Mouse (Mus musculus) CH12.LX (cell line): ENCODE data around the gene 4930524B15Rik. TPM values are rescaled to one million over a fixed set of nuclear protein-coding genes. Genes with fewer than 3 reads are reported as not detected.

Source experiments
- DNase-seq: peaks from one replicate; pipeline ENCODE4 v3.0.0-alpha.2; 2013; ENCODE audit errors: extremely low read depth
- H3K27ac ChIP-seq: 2 replicates; pipeline ENCODE4 v1.5.1; 2012; ENCODE audit warnings: low read depth, mild to moderate bottlenecking, control low read depth, moderate library complexity; ENCODE audit not compliant: insufficient read depth
- H3K27me3 ChIP-seq: replicated peaks from 2 replicates; pipeline ENCODE3; 2012; ENCODE audit warnings: inconsistent platforms
- H3K36me3 ChIP-seq, 2 experiments: replicated peaks in 1 of 2; 2 replicates each; pipeline versions ENCODE3 to v1.6.1; 2012; ENCODE audit warnings: inconsistent platforms in 1 of 2, low read length in 1 of 2, mild to moderate bottlenecking in 1 of 2, mixed read lengths in 1 of 2, moderate library complexity in 1 of 2; ENCODE audit not compliant: control insufficient read depth in 1 of 2, insufficient read depth in 1 of 2
- H3K4me1 ChIP-seq, 2 experiments: 2 replicates each; pipeline ENCODE4 v1.6.1; 2012; ENCODE audit warnings: inconsistent platforms in 1 of 2, moderate library complexity in 1 of 2; ENCODE audit not compliant: insufficient read depth in 2 of 2, control insufficient read depth in 1 of 2
- H3K4me2 ChIP-seq: 2 replicates; pipeline ENCODE4 v1.6.1; 2012; ENCODE audit warnings: low read depth, mild to moderate bottlenecking, control low read depth; ENCODE audit not compliant: poor library complexity, insufficient read depth, severe bottlenecking
- H3K4me3 ChIP-seq, 3 experiments: fragments of 150-350 bp in 1 of 3; sonication (generic) in 1 of 3; replicated peaks in 1 of 3; 2 replicates each; pipeline versions ENCODE3 to v1.5.1; 2011 to 2012; ENCODE audit warnings: low read depth in 2 of 3, low read length in 2 of 3, mild to moderate bottlenecking in 2 of 3, moderate library complexity in 2 of 3, control low read depth in 1 of 3, improper control_type of control experiment in 1 of 3, inconsistent platforms in 1 of 3, mixed read lengths in 1 of 3; ENCODE audit not compliant: poor library complexity in 1 of 3
- H3K79me2 ChIP-seq: replicated peaks from 2 replicates; pipeline ENCODE4 v1.6.1; 2012; ENCODE audit warnings: mild to moderate bottlenecking, moderate library complexity; ENCODE audit not compliant: control insufficient read depth, poor library complexity, insufficient read depth, severe bottlenecking; ENCODE audit errors: extremely low read depth
- H3K9ac ChIP-seq: 2 replicates; pipeline ENCODE4 v1.6.1; 2012; ENCODE audit warnings: low read depth, mild to moderate bottlenecking, control low read depth, moderate library complexity; ENCODE audit not compliant: insufficient read depth
- H3K9me3 ChIP-seq: replicated peaks from 2 replicates; pipeline ENCODE3; 2012; ENCODE audit warnings: low read length, inconsistent platforms, mixed read lengths
- E2F4 ChIP-seq: IDR thresholded peaks from 2 replicates; pipeline ENCODE4 v1.6.1; 2011; ENCODE audit warnings: low read depth, low read length, improper control_type of control experiment; ENCODE audit not compliant: insufficient replicate concordance
- EP300 ChIP-seq: IDR thresholded peaks from 2 replicates; pipeline ENCODE4 v1.6.1; 2011; ENCODE audit warnings: low read length, improper control_type of control experiment
- JUN ChIP-seq: IDR thresholded peaks from 2 replicates; pipeline ENCODE4 v1.6.1; 2011; ENCODE audit warnings: low read depth, mild to moderate bottlenecking, low read length, improper control_type of control experiment, moderate library complexity; ENCODE audit not compliant: insufficient read depth
- JUND ChIP-seq: conservative IDR thresholded peaks from 2 replicates; pipeline ENCODE4 v1.6.1; 2011; ENCODE audit warnings: low read depth, low read length, improper control_type of control experiment
- KAT2A ChIP-seq: IDR thresholded peaks from 2 replicates; pipeline ENCODE4 v1.6.1; 2012; ENCODE audit warnings: low read length, improper control_type of control experiment, inconsistent platforms; ENCODE audit not compliant: insufficient replicate concordance
- MAZ ChIP-seq: IDR thresholded peaks from 2 replicates; pipeline ENCODE4 v1.6.1; 2012; ENCODE audit warnings: low read depth, mild to moderate bottlenecking, inconsistent platforms, low read length, improper control_type of control experiment, moderate library complexity
- MEF2A ChIP-seq: IDR thresholded peaks from 2 replicates; pipeline ENCODE4 v1.6.1; 2014; ENCODE audit warnings: low read depth, mild to moderate bottlenecking, inconsistent platforms, low read length, improper control_type of control experiment, borderline replicate concordance
- MXI1 ChIP-seq: IDR thresholded peaks from 2 replicates; pipeline ENCODE4 v1.6.1; 2011; ENCODE audit warnings: mild to moderate bottlenecking, low read depth, low read length, improper control_type of control experiment
- NELFE ChIP-seq: IDR thresholded peaks from 2 replicates; pipeline ENCODE4 v1.6.1; 2011; ENCODE audit warnings: low read depth, low read length, improper control_type of control experiment
- NRF1 ChIP-seq: IDR thresholded peaks from 2 replicates; pipeline ENCODE4 v1.6.1; 2014; ENCODE audit warnings: low read depth, mild to moderate bottlenecking, inconsistent platforms, low read length, improper control_type of control experiment, moderate library complexity
- PAX5 ChIP-seq: IDR thresholded peaks from 2 replicates; pipeline ENCODE4 v1.6.1; 2012; ENCODE audit warnings: low read length, inconsistent platforms, mixed read lengths
- POLR2A ChIP-seq: IDR thresholded peaks from 2 replicates; pipeline ENCODE4 v1.6.1; 2011; ENCODE audit warnings: low read depth, mild to moderate bottlenecking, improper control_type of control experiment, low read length
- POLR2AphosphoS2 ChIP-seq: IDR thresholded peaks from 2 replicates; pipeline ENCODE4 v1.6.1; 2011; ENCODE audit warnings: low read depth, low read length, improper control_type of control experiment
- RAD21 ChIP-seq: IDR thresholded peaks from 2 replicates; pipeline ENCODE4 v1.6.1; 2011; ENCODE audit warnings: low read depth, mild to moderate bottlenecking, low read length, improper control_type of control experiment, moderate library complexity
- RCOR1 ChIP-seq: conservative IDR thresholded peaks from 2 replicates; pipeline ENCODE4 v1.6.1; 2012; ENCODE audit warnings: low read depth, mild to moderate bottlenecking, inconsistent platforms, low read length, improper control_type of control experiment
- SIN3A ChIP-seq: IDR thresholded peaks from 2 replicates; pipeline ENCODE4 v1.6.1; 2012; ENCODE audit warnings: low read length, improper control_type of control experiment, inconsistent platforms
- SMC3 ChIP-seq: IDR thresholded peaks from 2 replicates; pipeline ENCODE4 v1.6.1; 2011; ENCODE audit warnings: low read depth, low read length, improper control_type of control experiment
- TBP ChIP-seq: conservative IDR thresholded peaks from 2 replicates; pipeline ENCODE4 v1.6.1; 2011; ENCODE audit warnings: low read depth, low read length, improper control_type of control experiment
- USF2 ChIP-seq: conservative IDR thresholded peaks from 2 replicates; pipeline ENCODE4 v1.6.1; 2011; ENCODE audit warnings: low read depth, low read length, improper control_type of control experiment
- ZKSCAN1 ChIP-seq: IDR thresholded peaks from 2 replicates; pipeline ENCODE4 v1.6.1; 2012; ENCODE audit warnings: low read depth, inconsistent platforms, low read length, improper control_type of control experiment, borderline replicate concordance
- ZMIZ1 ChIP-seq: IDR thresholded peaks from 2 replicates; pipeline ENCODE4 v1.6.1; 2012; ENCODE audit warnings: low read depth, mild to moderate bottlenecking, inconsistent platforms, low read length, improper control_type of control experiment
- dilution Hi-C: fragments of 300-500 bp; cut with MboI; formaldehyde crosslinking; loops from 2 replicates; pipeline ENCODE4 v1.14.3; 2020; ENCODE audit warnings: low sequenced_read_pairs; ENCODE audit not compliant: extremely low pct_unique_long_range_greater_than_20kb, extremely low pct_ligation_motif_present
- in situ Hi-C: fragments of 300-500 bp; cut with MboI; formaldehyde crosslinking; loops from 3 replicates; pipeline ENCODE4 v1.14.3; 2019; ENCODE audit warnings: low sequenced_read_pairs, low pct_ligation_motif_present, low pct_unique_long_range_greater_than_20kb, mixed read lengths
- polyA plus RNA-seq: library from polyadenylated mRNA; unstranded; fragments of >175 nt; gene quantifications from 2 replicates; pipeline ENCODE4 v1.2.1, GENCODE M21; 2012; ENCODE audit warnings: low read depth; ENCODE audit not compliant: insufficient read length
- total RNA-seq, 2 experiments: library from RNA; depleted of rRNA; stranded (reverse); fragments of 300-350 nt in 1 of 2; fragments of >200 nt in 1 of 2; gene quantifications; 2 replicates each; pipeline ENCODE4 v1.2.3; 2012 to 2014

Gene 4930524B15Rik
- total and polyA plus RNA-seq, 3 experiments = not detected

GRCm38 (mm10) chr11:31930051-31930450 lies 35.3 kb upstream of the 4930524B15Rik start:
- dilution Hi-C loops (no loop called here), in situ Hi-C loops (no loop called here)
- H3K27me3 ChIP-seq = no peaks in the 10 kb centered on the region
- no peak overlapping the region for H3K4me2 ChIP-seq
- no peak overlapping the region for H3K4me3 ChIP-seq
- no peaks in the 10 kb centered on the region for H3K79me2 ChIP-seq
- no peaks in the 10 kb centered on the region for H3K9me3 ChIP-seq
- no peak for DNase-seq
- H3K36me3 ChIP-seq = peaks cover 57 to 86% of the 10 kb centered on the region in 2 experiments
- H3K27ac ChIP-seq = no peak overlapping the region
- no peaks in the 10 kb centered on the region for H3K4me1 ChIP-seq
- no peak for TF ChIP-seq USF2
- TF ChIP-seq TBP = no peak
- no peak overlapping the region for H3K9ac ChIP-seq

GRCm38 (mm10) chr11:31935652-31936051 lies 29.7 kb upstream of the 4930524B15Rik start:
- TF ChIP-seq PAX5 = no peak
- TF ChIP-seq KAT2A = no peak
- no peak for TF ChIP-seq SMC3
- TF ChIP-seq POLR2A = no peak
- TF ChIP-seq MAZ = no peak
- no peak for TF ChIP-seq EP300
- TF ChIP-seq NELFE = no peak
- TF ChIP-seq MEF2A = no peak
- TF ChIP-seq, all 38 proteins: peak for 0
- Histone ChIP-seq H3K36me3 (peaks cover 26 to 53% of the 10 kb centered on the region in 2 experiments), H3K9me3 (no peaks in the 10 kb centered on the region), H3K79me2 (no peaks in the 10 kb centered on the region), H3K4me2 (no peak overlapping the region), H3K27ac (no peak overlapping the region), H3K27me3 (no peaks in the 10 kb centered on the region), H3K4me3 (no peak overlapping the region), H3K9ac (no peak overlapping the region), H3K4me1 (no peaks in the 10 kb centered on the region)
- dilution Hi-C loops = no loop called here
- in situ Hi-C loops = no loop called here
- DNase-seq = no peak

- no peak overlapping the region for H3K4me2 ChIP-seq
- no peaks in the 10 kb centered on the region for H3K9me3 ChIP-seq
- TF ChIP-seq SIN3A (no peak), POLR2AphosphoS2 (no peak), RAD21 (no peak), ZKSCAN1 (no peak), MAZ (no peak), MXI1 (no peak), NRF1 (no peak), EP300 (no peak), JUN (no peak), SMC3 (no peak), E2F4 (no peak), ZMIZ1 (no peak), JUND (no peak), RCOR1 (no peak)
- H3K4me1 ChIP-seq = peaks cover 0 to under 1% of the 10 kb centered on the region in 2 experiments; a peak in 1 of 4 replicates
- no peaks in the 10 kb centered on the region for H3K79me2 ChIP-seq
- H3K27me3 ChIP-seq = no peaks in the 10 kb centered on the region
- no peak for DNase-seq
- in situ Hi-C loops = no loop called here
- H3K27ac ChIP-seq = no peak overlapping the region
- dilution Hi-C loops = no loop called here
- H3K4me3 ChIP-seq = no peak overlapping the region
- no peak overlapping the region for H3K9ac ChIP-seq
- peaks cover 15 to 40% of the 10 kb centered on the region in 2 experiments for H3K36me3 ChIP-seq
These were observed 28.4 kb upstream of the 4930524B15Rik start for GRCm38 (mm10) chr11:31936910-31937525.
